Mouse (Mus musculus) hindbrain, embryonic 12.5 days (tissue): ENCODE measurements around the gene Ccdc144b. TPM values are rescaled to one million over a fixed set of nuclear protein-coding genes. Genes with fewer than 3 reads are reported as not detected.

ENCODE experiments used
- ATAC-seq: fragments of 200-750 bp; cut with Nextera tagmentation; 2 replicates; pipeline ENCODE4 v1.8.0; 2017; ENCODE audit warnings: moderate TSS enrichment; ENCODE audit not compliant: low FRiP score
- H3K27ac ChIP-seq: fragments of 300-500 bp; sonication (generic); 2 replicates; pipeline ENCODE4 v1.5.1; 2016; ENCODE audit warnings: mild to moderate bottlenecking
- H3K27me3 ChIP-seq: fragments of 300-500 bp; sonication (generic); 2 replicates; pipeline ENCODE4 v1.6.1; 2016; ENCODE audit warnings: mild to moderate bottlenecking
- H3K36me3 ChIP-seq: fragments of 300-500 bp; sonication (generic); 2 replicates; pipeline ENCODE4 v1.6.1; 2016; ENCODE audit warnings: mild to moderate bottlenecking
- H3K4me1 ChIP-seq: fragments of 300-500 bp; sonication (generic); 2 replicates; pipeline ENCODE4 v1.6.1; 2016
- H3K4me2 ChIP-seq: fragments of 300-500 bp; sonication (generic); replicated peaks from 2 replicates; pipeline ENCODE4 v1.6.1; 2016; ENCODE audit warnings: mild to moderate bottlenecking
- H3K4me3 ChIP-seq: fragments of 300-500 bp; sonication (generic); 2 replicates; pipeline ENCODE4 v1.5.1; 2016; ENCODE audit warnings: mild to moderate bottlenecking
- H3K9ac ChIP-seq: fragments of 300-500 bp; sonication (generic); 2 replicates; pipeline ENCODE4 v1.6.1; 2016; ENCODE audit warnings: mild to moderate bottlenecking, moderate library complexity
- H3K9me3 ChIP-seq: fragments of 300-500 bp; sonication (generic); replicated peaks from 2 replicates; pipeline ENCODE4 v1.6.1; 2016; ENCODE audit warnings: mild to moderate bottlenecking
- WGBS: fragments of 180-500 bp; shearing (Covaris S2); methylation state at CpG from one replicate; pipeline ENCODE4 v1.1.7; 2016; 5-methylcytosine and 5-hydroxymethylcytosine counted together
- polyA plus RNA-seq: library from polyadenylated mRNA; unstranded; fragments of >200 nt; fragmentation: Nextera tagmentation; extraction: Ambion mirVana; gene quantifications from 2 replicates; pipeline ENCODE4 v1.2.1, GENCODE M21; 2016

The Ccdc144b gene
- polyA plus RNA-seq = not detected in 2 replicates

- 95% methylated on average over 6 of the region's 6 CpGs for WGBS
Measured at GRCm38 (mm10) chr3:36053447-36053846, at the start of gene Ccdc144b. Ccdc144b (minus strand) TSS chr3:36053547.

GRCm38 (mm10) chr3:36095371-36095770, 42.0 kb upstream of the Ccdc144b start:
- WGBS = 84% methylated on average over 2 of the region's 2 CpGs

More at GRCm38 (mm10) chr3:36053447-36053846, at the start of gene Ccdc144b:
- Histone ChIP-seq H3K9ac (no peak within 1 kb of the TSS), H3K4me1 (no peaks in the 10 kb centered on the region), H3K4me2 (no peak within 1 kb of the TSS), H3K27ac (no peak within 1 kb of the TSS), H3K9me3 (no peaks in the 10 kb centered on the region), H3K4me3 (no peak within 1 kb of the TSS), H3K27me3 (no peaks in the 10 kb centered on the region), H3K36me3 (no peaks in the 10 kb centered on the region)
- no peak for ATAC-seq

GRCm38 (mm10) chr3:36087591-36087990, 34.2 kb upstream of the Ccdc144b start:
- Histone ChIP-seq H3K27ac (no peak overlapping the region), H3K4me3 (no peak overlapping the region), H3K9me3 (no peaks in the 10 kb centered on the region), H3K36me3 (peaks cover 87% of the 10 kb centered on the region), H3K9ac (no peak overlapping the region), H3K4me2 (no peak overlapping the region), H3K4me1 (no peaks in the 10 kb centered on the region), H3K27me3 (no peaks in the 10 kb centered on the region)
- no peak for ATAC-seq
- 93% methylated on average over 9 of the region's 9 CpGs for WGBS

More at GRCm38 (mm10) chr3:36095371-36095770, 42.0 kb upstream of the Ccdc144b start:
- Histone ChIP-seq H3K27me3 (no peaks in the 10 kb centered on the region), H3K36me3 (peaks cover 17% of the 10 kb centered on the region), H3K27ac (no peak overlapping the region), H3K9ac (no peak overlapping the region), H3K4me1 (no peaks in the 10 kb centered on the region), H3K9me3 (no peaks in the 10 kb centered on the region), H3K4me2 (no peak overlapping the region), H3K4me3 (no peak overlapping the region)
- no peak for ATAC-seq

GRCm38 (mm10) chr3:36085394-36085793, 32.0 kb upstream of the Ccdc144b start:
- Histone ChIP-seq H3K4me3 (no peak overlapping the region), H3K4me1 (no peaks in the 10 kb centered on the region), H3K9ac (no peak overlapping the region), H3K27ac (no peak overlapping the region), H3K4me2 (no peak overlapping the region), H3K9me3 (no peaks in the 10 kb centered on the region), H3K36me3 (peaks cover 94% of the 10 kb centered on the region), H3K27me3 (no peaks in the 10 kb centered on the region)
- WGBS = 96% methylated on average over 5 of the region's 5 CpGs
- no peak for ATAC-seq

- ATAC-seq = no peak
- no peak overlapping the region for H3K4me3 ChIP-seq
- H3K9me3 ChIP-seq = no peaks in the 10 kb centered on the region
- no peaks in the 10 kb centered on the region for H3K4me1 ChIP-seq
- H3K9ac ChIP-seq = no peak overlapping the region
- no peak overlapping the region for H3K4me2 ChIP-seq
- 95% methylated on average over 7 of the region's 7 CpGs for WGBS
- peaks cover 92% of the 10 kb centered on the region for H3K36me3 ChIP-seq
- H3K27ac ChIP-seq = no peak overlapping the region
- H3K27me3 ChIP-seq = no peaks in the 10 kb centered on the region
Measured at GRCm38 (mm10) chr3:36083381-36083780, 30.0 kb upstream of the Ccdc144b start.

GRCm38 (mm10) chr3:36082843-36083242, 29.5 kb upstream of the Ccdc144b start:
- no peak for ATAC-seq
- WGBS = 93% methylated on average over 4 of the region's 4 CpGs
- Histone ChIP-seq H3K4me1 (no peaks in the 10 kb centered on the region), H3K4me2 (no peak overlapping the region), H3K36me3 (peaks cover 92% of the 10 kb centered on the region), H3K9me3 (no peaks in the 10 kb centered on the region), H3K27ac (no peak overlapping the region), H3K4me3 (no peak overlapping the region), H3K27me3 (no peaks in the 10 kb centered on the region), H3K9ac (no peak overlapping the region)

- Histone ChIP-seq H3K36me3 (peaks cover 91% of the 10 kb centered on the region), H3K9me3 (no peaks in the 10 kb centered on the region), H3K9ac (no peak overlapping the region), H3K4me2 (no peak overlapping the region), H3K27me3 (no peaks in the 10 kb centered on the region), H3K4me1 (no peaks in the 10 kb centered on the region), H3K27ac (no peak overlapping the region), H3K4me3 (no peak overlapping the region)
- ATAC-seq = no peak
- WGBS = 96% methylated on average over 5 of the region's 5 CpGs
Measured at GRCm38 (mm10) chr3:36080741-36081140, 27.4 kb upstream of the Ccdc144b start.

- no peak for ATAC-seq
- peaks cover 91% of the 10 kb centered on the region for H3K36me3 ChIP-seq
- H3K27me3 ChIP-seq = no peaks in the 10 kb centered on the region
- H3K27ac ChIP-seq = no peak overlapping the region
- WGBS = 88% methylated on average over 5 of the region's 5 CpGs
- H3K4me1 ChIP-seq = no peaks in the 10 kb centered on the region
- H3K4me2 ChIP-seq = no peak overlapping the region
- H3K9ac ChIP-seq = no peak overlapping the region
- H3K9me3 ChIP-seq = no peaks in the 10 kb centered on the region
- H3K4me3 ChIP-seq = no peak overlapping the region
Measured at GRCm38 (mm10) chr3:36079886-36080285, 26.5 kb upstream of the Ccdc144b start.

GRCm38 (mm10) chr3:36077386-36077785, 24.0 kb upstream of the Ccdc144b start:
- Histone ChIP-seq H3K9me3 (no peaks in the 10 kb centered on the region), H3K4me1 (no peaks in the 10 kb centered on the region), H3K27ac (no peak overlapping the region), H3K4me3 (no peak overlapping the region), H3K36me3 (peaks cover 84% of the 10 kb centered on the region), H3K27me3 (no peaks in the 10 kb centered on the region), H3K9ac (no peak overlapping the region), H3K4me2 (no peak overlapping the region)
- WGBS = 93% methylated on average over 3 of the region's 3 CpGs
- ATAC-seq = no peak

- 96% methylated on average over 6 of the region's 6 CpGs for WGBS
- no peak overlapping the region for H3K4me3 ChIP-seq
- H3K36me3 ChIP-seq = peaks cover 75% of the 10 kb centered on the region
- H3K9ac ChIP-seq = no peak overlapping the region
- H3K4me1 ChIP-seq = no peaks in the 10 kb centered on the region
- H3K9me3 ChIP-seq = no peaks in the 10 kb centered on the region
- H3K27ac ChIP-seq = no peak overlapping the region
- no peak overlapping the region for H3K4me2 ChIP-seq
- no peaks in the 10 kb centered on the region for H3K27me3 ChIP-seq
- no peak for ATAC-seq
Measured at GRCm38 (mm10) chr3:36075466-36075865, 22.1 kb upstream of the Ccdc144b start.

GRCm38 (mm10) chr3:36074231-36074630, 20.9 kb upstream of the Ccdc144b start:
- no peak overlapping the region for H3K4me2 ChIP-seq
- no peaks in the 10 kb centered on the region for H3K27me3 ChIP-seq
- no peaks in the 10 kb centered on the region for H3K9me3 ChIP-seq
- peaks cover 70% of the 10 kb centered on the region for H3K36me3 ChIP-seq
- no peaks in the 10 kb centered on the region for H3K4me1 ChIP-seq
- 90% methylated on average over 6 of the region's 6 CpGs for WGBS
- no peak overlapping the region for H3K27ac ChIP-seq
- ATAC-seq = no peak
- no peak overlapping the region for H3K9ac ChIP-seq
- H3K4me3 ChIP-seq = no peak overlapping the region

- H3K9me3 ChIP-seq = no peaks in the 10 kb centered on the region
- no peak for ATAC-seq
- H3K27ac ChIP-seq = no peak overlapping the region
- H3K4me3 ChIP-seq = no peak overlapping the region
- H3K4me1 ChIP-seq = peaks cover 14% of the 10 kb centered on the region
- WGBS = 93% methylated on average over 5 of the region's 5 CpGs
- no peak overlapping the region for H3K4me2 ChIP-seq
- H3K36me3 ChIP-seq = peaks cover 39% of the 10 kb centered on the region
- H3K27me3 ChIP-seq = no peaks in the 10 kb centered on the region
- H3K9ac ChIP-seq = no peak overlapping the region
Measured at GRCm38 (mm10) chr3:36071047-36071446, 17.7 kb upstream of the Ccdc144b start.

GRCm38 (mm10) chr3:36070436-36070835, 17.1 kb upstream of the Ccdc144b start:
- H3K27me3 ChIP-seq = no peaks in the 10 kb centered on the region
- ATAC-seq = no peak
- 96% methylated on average over 4 of the region's 4 CpGs for WGBS
- H3K4me1 ChIP-seq = peaks cover 14% of the 10 kb centered on the region
- no peak overlapping the region for H3K9ac ChIP-seq
- H3K36me3 ChIP-seq = peaks cover 33% of the 10 kb centered on the region
- H3K27ac ChIP-seq = no peak overlapping the region
- H3K4me3 ChIP-seq = no peak overlapping the region
- no peak overlapping the region for H3K4me2 ChIP-seq
- no peaks in the 10 kb centered on the region for H3K9me3 ChIP-seq
